Mouse (Mus musculus) hematopoietic stem cell, adult 5-6 weeks (primary cell): ENCODE results near the gene Cdk1. TPM values are rescaled to one million over a fixed set of nuclear protein-coding genes. Genes with fewer than 3 reads are reported as not detected.

ENCODE experiments used
- ATAC-seq, 2 experiments: fragments of 125-278 bp in 1 of 2; replicated peaks in 1 of 2; 2 replicates each; pipeline ENCODE4 v1.8.0; 2016 to 2017; ENCODE audit warnings: inconsistent platforms in 2 of 2, mild to moderate bottlenecking in 2 of 2, moderate number of reproducible peaks in 2 of 2, low read depth in 1 of 2, moderate TSS enrichment in 1 of 2; ENCODE audit not compliant: low FRiP score in 2 of 2, poor library complexity in 2 of 2, severe bottlenecking in 2 of 2, insufficient read depth in 1 of 2, low TSS enrichment in 1 of 2
- total RNA-seq: library from RNA; stranded (forward); fragments of 172-1452, 232-1000 nt; gene quantifications from 2 replicates; pipeline ENCODE4 v1.2.3, GENCODE M21; 2017

The Cdk1 gene
- total RNA-seq, result 145 and 166 TPM in 2 replicates

DNA sequence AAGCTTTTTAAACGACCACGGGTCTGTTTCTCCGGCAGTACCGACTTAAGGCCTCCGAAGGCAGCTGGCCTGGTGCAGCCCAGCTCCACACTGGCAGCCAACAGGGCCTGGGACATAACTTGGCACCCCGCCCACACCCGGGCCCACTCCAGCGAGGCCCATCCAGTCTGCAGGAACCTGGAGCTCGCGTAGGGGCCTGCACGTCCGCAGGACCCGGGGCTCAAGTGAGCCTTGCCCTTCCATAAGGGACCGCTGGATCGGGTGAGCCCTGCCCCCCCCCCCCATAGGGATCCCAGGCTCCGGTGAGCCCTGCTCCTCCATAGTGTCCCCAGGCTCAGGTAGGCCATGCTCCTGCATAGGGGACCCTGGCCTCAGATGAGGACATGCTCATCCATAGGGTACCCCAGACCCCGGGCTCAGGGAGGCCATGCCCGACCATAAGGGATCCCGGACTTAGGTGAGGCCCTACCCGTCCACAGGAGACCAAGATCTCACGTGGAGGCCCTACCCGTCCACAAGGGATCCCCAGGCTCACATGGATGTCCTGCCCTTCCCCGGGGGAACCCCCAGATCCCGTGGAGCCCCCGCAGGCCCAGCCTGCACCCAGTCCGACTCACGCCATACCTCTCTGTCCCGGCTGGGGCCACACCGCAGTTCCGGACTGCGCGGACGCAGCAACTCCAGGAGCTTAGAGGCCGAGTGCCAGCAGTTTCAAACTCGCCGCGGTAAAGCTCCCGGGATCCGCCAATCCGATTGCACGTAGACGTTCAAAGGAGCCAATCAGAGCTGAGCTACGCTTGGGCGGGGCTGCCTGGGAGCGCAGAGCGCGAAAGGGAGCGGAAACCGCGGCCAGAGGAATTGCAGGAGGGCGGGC is at the start of gene Cdk1:
TSS of gene Cdk1 (minus strand) at position 727 of the 874 bp plus-strand sequence.
- peak; percentile 95 for ATAC-seq

DNA sequence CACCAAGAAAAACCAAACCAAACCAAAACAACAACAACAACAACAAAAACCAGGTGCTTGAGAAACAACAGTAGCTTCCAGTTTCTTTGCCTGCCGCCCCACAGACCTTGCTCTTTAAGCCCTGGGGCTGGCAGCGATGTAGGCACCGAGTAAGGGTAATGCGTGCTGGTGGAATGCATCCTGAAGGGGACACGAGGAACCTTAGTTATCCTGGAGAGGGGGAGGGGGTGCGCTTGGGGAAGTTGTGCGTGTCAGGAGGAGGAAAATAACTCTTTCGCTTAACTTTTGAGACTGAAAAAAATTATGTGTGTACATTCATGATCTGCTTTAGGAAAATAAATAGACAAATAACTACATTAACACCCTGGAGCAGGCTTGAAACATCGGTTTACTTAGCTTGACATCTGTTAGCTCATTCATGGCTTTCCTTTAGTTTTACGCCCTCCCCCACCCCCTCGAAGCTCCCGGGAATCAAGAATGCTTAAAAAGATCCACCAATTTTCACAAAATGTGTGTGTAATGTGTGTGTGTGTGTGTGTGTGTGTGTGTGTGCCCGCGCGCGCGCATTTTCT is 47.2 kb upstream of the Cdk1 start:
- ATAC-seq, result no peak

DNA sequence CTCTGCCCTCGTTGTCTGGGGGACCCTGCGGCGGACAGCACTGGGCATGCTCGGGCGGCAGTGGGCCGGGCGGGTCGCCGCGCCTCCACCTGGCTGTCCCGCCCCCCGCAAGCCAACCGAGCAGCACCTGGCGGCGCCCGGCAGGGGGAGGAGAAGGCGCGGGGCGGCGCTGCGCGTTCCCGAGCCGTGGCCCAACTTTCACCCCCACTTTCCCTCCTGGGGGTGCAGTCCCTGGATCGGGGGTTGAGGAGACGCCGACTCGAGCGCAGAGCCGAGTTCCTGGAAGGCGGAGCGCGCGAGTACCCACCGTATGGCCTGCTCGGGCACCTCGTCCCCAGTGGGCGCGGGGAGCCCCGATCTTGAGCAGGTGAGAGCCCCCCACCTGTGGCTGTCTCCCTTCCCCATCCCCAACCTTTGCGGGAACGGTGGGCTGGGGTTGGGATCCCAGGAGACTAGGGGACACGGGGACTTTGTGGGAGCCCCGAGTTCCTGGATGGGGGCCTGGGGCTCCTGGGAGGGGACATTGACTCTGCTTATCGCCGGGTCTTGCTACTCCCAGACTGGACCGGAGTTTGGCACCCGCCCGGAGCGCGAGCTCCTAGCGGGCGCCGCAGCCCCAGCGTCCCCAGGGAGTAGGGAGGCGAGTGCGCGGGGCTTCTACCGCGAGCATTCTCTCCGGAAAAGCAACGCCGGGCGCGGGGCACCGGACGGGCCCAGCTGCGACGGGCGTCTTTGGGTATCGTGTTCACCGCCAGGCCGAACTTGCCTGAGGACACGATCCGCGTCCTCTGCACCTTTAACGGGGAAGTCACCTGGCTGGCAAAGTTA is 46.2 kb upstream of the Cdk1 start, which contains the start of gene Ank3:
TSS of gene Ank3 (plus strand) at position 11 of the 828 bp plus-strand sequence.
- ATAC-seq, result peak; percentile 36 to 44; a peak in 2 of 4 replicates

DNA sequence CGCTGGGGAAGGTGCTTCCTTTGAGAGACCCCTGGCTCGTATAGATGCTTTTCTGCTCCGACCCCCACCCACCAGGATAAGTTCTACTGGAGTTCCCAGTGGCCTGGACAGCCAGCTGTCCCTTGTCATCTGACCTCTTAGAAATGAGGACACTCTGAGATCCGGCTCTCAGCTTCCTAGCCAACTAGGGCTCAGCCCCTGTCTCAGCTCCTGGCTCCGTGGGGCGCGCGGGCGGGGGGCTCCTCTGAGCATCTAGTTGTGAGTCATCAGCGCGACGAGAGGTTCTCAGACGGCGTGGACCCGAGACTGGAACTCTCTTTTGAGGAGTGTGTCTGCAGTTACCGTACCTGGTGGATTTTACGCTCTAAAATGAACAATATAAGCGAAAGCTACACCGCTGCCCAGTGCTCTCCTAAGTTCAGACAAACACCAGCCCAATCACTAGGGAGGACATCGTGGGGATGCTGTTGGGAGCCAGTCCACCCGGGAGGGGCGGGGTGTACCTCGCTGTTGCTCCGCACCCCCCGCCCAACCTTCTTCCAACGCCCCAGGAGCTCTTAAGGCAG is 45.5 kb upstream of the Cdk1 start:
- 0 out of 4 replicates have a peak, but pooled peaks of 1 of the 2 experiments have one; percentile 23 for ATAC-seq

DNA sequence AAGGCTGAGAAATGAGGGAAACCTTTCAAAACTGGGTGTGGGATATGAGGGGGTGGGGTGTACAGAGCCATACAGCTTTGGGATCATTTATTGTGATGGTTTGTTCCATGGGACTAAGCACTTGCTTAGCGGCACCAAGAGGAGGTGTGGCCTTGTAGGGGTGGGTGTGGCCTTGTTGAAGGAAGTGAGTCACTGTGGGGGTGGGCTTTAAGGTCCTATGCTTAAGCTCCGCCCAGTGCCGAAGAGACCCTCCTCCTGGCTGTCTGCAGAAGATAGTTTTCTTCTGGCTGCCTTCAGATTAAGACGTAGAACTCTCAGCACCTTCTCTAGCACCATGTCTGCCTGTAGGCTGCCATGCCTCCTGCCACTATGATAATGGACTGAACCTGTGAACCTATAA is 36.8 kb upstream of the Cdk1 start:
- ATAC-seq, result no peak

DNA sequence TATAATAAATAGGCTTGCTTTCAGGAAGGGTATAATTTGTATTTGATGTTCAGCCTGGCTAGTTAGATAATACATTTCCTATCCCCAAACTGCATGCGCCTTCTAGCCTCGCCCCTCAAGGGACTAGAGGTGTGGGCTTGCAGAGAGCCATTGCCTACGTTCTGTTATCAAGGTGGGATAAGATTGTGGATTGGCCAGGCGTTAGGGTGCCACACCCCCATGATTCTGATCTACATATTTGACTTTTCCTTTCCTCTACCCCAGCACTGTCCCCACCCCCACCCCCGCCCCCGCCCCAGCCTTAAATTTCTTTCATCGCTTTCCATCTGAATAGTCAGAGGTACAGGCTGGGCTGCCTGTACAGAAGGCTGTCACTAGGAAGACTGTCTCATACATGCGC is 34.0 kb upstream of the Cdk1 start:
- no peak for ATAC-seq

DNA sequence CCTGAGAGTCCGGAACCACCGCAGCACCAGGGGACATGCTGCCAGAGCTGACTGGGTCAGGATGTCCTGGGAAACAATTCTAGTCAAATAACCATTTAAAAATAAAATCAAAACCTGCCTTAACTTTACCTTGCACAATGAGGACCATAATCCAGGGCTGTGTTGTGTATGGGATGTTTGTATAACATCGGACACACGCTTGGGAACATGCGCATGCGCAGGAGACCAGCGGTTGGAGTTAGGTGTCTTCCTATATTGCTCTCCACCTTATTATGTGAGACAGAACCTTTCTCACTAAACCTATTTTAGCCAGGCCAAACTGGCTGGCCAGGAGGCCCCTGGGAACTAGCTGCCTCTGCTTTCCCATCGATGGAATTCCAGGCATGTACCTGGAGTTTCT is 32.4 kb upstream of the Cdk1 start:
- no peak for ATAC-seq

DNA sequence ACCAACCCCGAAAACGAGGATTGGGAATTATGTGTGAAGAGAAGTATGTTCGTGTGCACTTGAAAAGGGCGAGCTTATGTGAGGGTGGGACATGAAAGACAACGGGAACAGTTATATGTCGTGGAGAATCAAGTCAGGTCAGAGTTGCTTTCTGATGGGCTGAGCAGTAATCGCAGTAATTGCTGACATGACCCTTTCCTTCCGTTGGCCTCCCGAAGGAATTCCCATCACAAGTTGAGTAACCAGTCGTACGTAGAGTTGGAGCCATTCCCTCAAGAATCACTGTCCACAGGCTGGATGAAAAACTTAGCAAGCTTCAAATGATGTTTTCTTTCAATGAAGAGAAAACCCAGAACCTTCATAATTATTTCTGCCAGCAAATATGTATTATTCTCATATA is 31.9 kb upstream of the Cdk1 start:
- ATAC-seq, result no peak

DNA sequence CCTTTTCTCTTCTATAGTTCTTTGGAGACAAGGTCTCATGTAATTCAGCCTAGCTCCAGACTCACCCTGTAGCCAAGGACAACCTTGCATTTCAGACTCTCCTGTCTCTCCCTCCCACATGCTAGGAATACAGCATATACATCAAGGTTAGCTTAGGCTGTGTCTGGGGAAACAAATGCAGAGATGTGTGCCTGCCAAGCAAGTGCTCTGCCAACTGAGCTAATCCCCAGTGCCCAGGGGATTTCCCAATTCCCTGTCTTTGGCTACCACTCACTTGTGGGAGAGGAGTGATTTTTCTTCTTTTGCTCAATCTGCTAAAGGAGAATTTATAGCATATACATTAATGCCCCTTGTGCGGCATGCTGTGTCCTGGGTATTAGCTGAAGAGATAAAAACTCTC is 30.4 kb upstream of the Cdk1 start:
- ATAC-seq, result no peak

DNA sequence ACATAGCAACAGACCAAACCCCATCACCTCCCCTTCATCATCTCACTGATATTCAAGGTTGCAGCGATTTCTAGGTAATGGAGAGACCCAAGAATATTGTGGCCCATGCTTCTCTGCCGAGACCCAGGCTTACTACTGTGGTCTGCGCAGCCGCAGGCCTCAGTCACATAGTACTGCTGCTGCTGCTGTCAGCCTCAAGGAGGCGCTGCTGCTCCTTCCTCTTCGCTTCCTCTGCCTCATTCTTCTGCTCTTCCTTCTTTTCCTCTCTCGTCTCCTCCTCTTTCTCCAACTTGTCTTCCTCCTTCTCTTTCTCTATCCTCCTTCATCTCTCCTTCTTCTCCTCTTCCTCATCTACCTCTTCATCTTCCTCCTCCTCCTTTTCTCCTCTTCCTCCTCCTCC is 22.4 kb upstream of the Cdk1 start:
- ATAC-seq, result no peak

DNA sequence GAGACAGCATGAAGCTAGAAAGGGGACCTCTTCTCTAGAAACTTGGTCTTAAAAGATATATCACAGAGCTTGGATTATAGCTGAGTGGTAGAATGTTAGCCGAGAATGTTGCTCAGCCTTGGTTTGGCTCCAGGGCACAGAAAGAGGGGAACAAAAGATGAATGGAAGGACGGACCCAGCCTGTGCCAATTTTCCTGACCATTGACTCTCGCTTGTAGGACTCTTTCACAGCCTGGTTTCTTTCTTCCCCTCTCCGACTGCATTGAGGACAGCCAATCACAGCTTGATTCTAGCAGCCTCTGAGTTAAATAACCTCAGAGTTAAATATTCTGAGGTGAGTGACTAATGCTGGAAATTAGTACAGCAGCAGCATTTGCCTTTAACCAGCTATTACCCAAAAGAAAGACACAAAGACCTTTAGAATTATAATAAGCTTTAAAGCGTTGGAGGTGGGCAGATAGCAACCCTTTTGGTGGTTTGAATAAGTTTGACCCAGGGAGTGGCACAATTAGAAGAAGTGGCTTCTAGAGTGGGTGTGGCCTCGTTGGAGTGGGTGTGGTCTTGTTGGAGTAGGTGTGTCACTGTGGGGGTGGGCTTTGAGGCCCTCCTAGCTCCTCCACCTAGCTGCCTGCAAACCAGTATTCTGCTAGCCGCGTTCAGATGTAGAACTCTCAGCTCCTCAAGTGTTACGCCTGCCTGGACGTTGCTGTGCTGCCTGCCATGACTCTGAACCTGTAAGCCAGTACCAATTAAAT is 21.2 kb upstream of the Cdk1 start:
- no peak for ATAC-seq

DNA sequence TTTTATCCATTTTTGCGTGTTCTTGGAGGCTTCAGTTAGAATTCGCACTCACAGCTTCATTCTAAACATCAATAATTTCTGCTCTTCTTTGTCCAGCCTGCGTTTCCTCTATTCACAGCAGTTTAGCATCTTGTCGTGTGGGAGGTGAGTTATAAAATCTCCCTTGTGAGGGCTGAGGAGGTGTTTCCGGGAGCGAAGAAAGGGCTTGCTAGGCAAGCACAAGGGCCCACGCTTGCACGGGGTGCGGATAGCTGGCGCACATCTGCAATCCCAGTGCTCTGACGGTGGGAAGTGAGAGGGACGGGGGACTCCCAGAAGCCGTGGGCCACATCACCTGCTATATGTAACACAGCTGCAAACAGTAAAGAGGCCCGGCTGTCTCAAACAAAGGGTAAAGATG is 19.3 kb upstream of the Cdk1 start:
- no peak for ATAC-seq

DNA sequence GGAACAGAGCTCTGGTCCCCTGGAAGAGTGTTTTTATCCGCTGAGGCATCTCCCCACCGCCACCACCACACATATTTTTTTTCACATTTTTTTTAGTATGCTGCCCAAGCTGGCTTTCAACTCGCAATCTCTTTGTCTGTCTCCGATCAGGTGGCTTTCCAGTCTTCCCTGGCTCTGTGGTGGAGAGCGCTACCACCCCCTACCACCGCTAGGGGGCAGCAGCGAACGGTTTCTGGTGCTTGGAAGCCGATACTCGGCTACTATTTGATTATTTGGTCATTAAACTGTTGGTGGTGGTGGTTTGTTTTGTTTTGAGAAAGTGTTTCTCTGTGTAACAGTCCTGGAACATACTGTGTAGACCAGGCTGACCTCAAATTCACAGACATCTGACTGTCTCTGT is 18.7 kb upstream of the Cdk1 start:
- ATAC-seq, result peak; percentile 59 to 77; a peak in 3 of 4 replicates

DNA sequence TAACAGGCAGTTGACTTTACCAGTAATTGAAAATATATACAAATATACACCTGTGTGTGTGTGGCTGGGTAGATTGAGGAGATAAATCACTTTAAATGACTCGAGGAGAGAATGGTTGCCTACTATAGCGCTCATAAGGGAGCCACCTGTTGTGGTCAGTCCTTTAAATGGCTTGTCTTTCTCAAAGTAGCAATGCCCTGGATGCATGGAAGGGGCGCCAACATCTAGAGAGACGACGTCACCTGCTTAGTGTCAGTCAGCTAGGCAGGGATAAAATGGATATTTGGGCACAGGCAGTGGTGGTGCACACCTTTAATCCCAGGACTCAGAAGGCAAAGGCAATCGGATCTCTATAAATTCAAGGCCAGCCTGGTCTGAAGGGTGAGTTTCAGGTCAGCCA is 16.6 kb upstream of the Cdk1 start:
- no peak for ATAC-seq

DNA sequence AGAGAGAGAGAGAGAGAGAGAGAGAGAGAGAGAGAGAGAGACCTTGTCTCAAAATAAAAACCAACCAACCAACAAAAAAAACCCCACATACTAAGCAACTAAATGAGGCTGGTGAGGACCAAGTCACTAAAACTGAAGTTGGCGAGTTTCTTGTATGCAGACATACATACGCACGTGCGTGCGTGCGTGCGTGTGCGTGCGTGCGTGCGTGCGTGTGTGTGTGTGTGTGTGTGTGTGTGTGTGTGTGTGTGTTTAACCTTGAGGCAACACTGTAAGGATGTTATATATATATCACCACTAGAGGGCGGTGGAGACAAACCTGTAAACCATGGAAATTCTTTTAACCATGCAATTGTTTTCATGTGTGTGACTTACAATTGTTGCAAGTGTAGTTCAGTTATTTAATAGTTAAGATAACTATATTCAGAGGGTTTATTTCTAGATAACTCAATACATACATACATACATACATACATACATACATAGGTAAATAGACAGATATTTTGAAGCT is 14.2 kb upstream of the Cdk1 start:
- no peak; a peak in 1 of 4 replicates for ATAC-seq

DNA sequence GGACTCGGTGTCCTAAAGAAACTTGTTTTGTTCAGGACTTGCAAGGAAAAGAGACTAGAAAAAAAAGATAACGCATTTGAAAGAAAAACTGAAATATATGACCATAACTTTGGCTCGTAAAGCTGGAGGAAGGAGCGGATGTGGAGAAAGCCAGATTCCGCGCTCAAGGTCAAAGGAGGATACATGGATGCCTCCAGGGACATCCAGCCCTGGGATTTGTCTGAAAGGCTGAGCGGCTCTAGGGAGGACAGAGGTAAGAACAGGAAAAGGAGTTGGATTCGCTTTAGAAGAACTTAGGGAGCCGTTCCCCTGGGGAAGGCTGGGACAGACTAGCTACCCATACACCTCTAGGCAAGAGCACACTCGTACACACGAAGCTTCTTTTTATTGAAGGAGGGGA is 13.5 kb upstream of the Cdk1 start:
- no peak for ATAC-seq

DNA sequence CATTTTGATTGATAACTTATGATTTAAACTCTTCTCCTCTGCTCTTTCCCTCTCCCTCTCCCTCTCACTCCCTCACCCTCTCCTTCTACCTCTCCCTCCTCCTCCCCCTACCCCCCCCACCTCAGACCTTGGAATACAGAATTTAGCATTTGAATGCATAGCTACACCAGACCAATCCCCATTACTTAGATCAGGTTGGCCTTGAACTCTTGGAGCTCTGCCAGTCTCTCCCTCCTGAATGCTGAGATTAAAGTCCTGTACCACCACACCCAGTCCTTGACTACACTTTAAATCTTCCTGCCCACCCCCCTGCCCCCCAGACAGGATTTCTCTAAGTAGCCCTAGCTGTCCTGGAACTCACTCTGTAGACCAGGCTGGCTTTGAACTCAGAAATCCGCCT is 6.9 kb upstream of the Cdk1 start:
- no peak for ATAC-seq
